Mouse (Mus musculus): ENCODE results near the gene Gm17617. TPM values are rescaled to one million over a fixed set of nuclear protein-coding genes. Genes with fewer than 3 reads are reported as not detected.
A peak's percentile ranks its signal among the peaks of the same experiment; 100 is the strongest.

The Gm17617 gene
- polyA plus RNA-seq (2015; fragmentation: Nextera tagmentation; extraction: Ambion mirVana) = not detected in 2 replicates

- DNase-seq (ENCODE audit: low spot score) (no peak), ATAC-seq (ENCODE audit: low FRiP score, low TSS enrichment) (no peak)
- no peak for TF ChIP-seq CTCF (IDR thresholded peaks at IDR 0.05; ENCODE audit: low read depth)
- no peaks in the 10 kb centered on the region for H3K4me1 ChIP-seq (replicated peaks; ENCODE audit: control insufficient read depth, insufficient read depth)
- H3K9me3 ChIP-seq (ENCODE audit: control insufficient read depth, low read length) = no peaks in the 10 kb centered on the region
- H3K9ac ChIP-seq (ENCODE audit: low read length) = no peak within 1 kb of the TSS
- no peak within 1 kb of the TSS for H3K4me2 ChIP-seq (replicated peaks; ENCODE audit: low read depth)
- WGBS = 96% methylated on average over 2 of the region's 2 CpGs
- no peak within 1 kb of the TSS for H3K4me3 ChIP-seq (ENCODE audit: low read depth, low read length)
- H3K27me3 ChIP-seq (ENCODE audit: control insufficient read depth, insufficient read depth, low read length) = no peaks in the 10 kb centered on the region
- H3K27ac ChIP-seq (replicated peaks) = no peak within 1 kb of the TSS
- peaks cover 13% of the 10 kb centered on the region; the same call in 1 of the 2 replicates for H3K36me3 ChIP-seq (ENCODE audit: control insufficient read depth, insufficient read depth, low read length)
These were observed at the start of gene Gm17617 for GRCm38 (mm10) chr13:55133448-55133847. Gm17617 (minus strand) TSS chr13:55133548.

- H3K9me3 ChIP-seq (ENCODE audit: control insufficient read depth, low read length) = no peaks in the 10 kb centered on the region
- no peaks in the 10 kb centered on the region for H3K27me3 ChIP-seq (ENCODE audit: control insufficient read depth, insufficient read depth, low read length)
- DNase-seq (ENCODE audit: low spot score) (peak; percentile 79), ATAC-seq (ENCODE audit: low FRiP score, low TSS enrichment) (peak; percentile 92)
- peak overlapping the region; percentile 60 for H3K4me2 ChIP-seq (replicated peaks; ENCODE audit: low read depth)
- TF ChIP-seq EP300 (optimal IDR thresholded peaks at IDR 0.05) (no peak), CTCF (IDR thresholded peaks at IDR 0.05; ENCODE audit: low read depth) (peak; percentile 77)
- H3K4me3 ChIP-seq (ENCODE audit: low read depth, low read length) = peak overlapping the region; percentile 40
- no peaks in the 10 kb centered on the region for H3K36me3 ChIP-seq (ENCODE audit: control insufficient read depth, insufficient read depth, low read length)
- peak overlapping the region; percentile 43 for H3K9ac ChIP-seq (ENCODE audit: low read length)
- WGBS = 2% methylated on average over 23 of the region's 23 CpGs
- H3K27ac ChIP-seq (replicated peaks) = peak overlapping the region; percentile 85
- H3K4me1 ChIP-seq (replicated peaks; ENCODE audit: control insufficient read depth, insufficient read depth) = no peaks in the 10 kb centered on the region
These were observed 49.0 kb upstream of the Gm17617 start for GRCm38 (mm10) chr13:55182173-55182894.

- DNase-seq (ENCODE audit: low spot score) (no peak), ATAC-seq (ENCODE audit: low FRiP score, low TSS enrichment) (no peak)
- no peaks in the 10 kb centered on the region for H3K27me3 ChIP-seq (ENCODE audit: control insufficient read depth, insufficient read depth, low read length)
- 75% methylated on average over 2 of the region's 2 CpGs for WGBS
- H3K36me3 ChIP-seq (ENCODE audit: control insufficient read depth, insufficient read depth, low read length) = no peaks in the 10 kb centered on the region
- H3K4me2 ChIP-seq (replicated peaks; ENCODE audit: low read depth) = peak overlapping the region; percentile 60
- peak overlapping the region; percentile 40 for H3K4me3 ChIP-seq (ENCODE audit: low read depth, low read length)
- peak overlapping the region; percentile 43; the same call in 1 of the 2 replicates for H3K9ac ChIP-seq (ENCODE audit: low read length)
- TF ChIP-seq EP300 (optimal IDR thresholded peaks at IDR 0.05) (no peak), CTCF (IDR thresholded peaks at IDR 0.05; ENCODE audit: low read depth) (no peak)
- H3K4me1 ChIP-seq (replicated peaks; ENCODE audit: control insufficient read depth, insufficient read depth) = no peaks in the 10 kb centered on the region
- H3K27ac ChIP-seq (replicated peaks) = peak overlapping the region; percentile 85
- H3K9me3 ChIP-seq (ENCODE audit: control insufficient read depth, low read length) = no peaks in the 10 kb centered on the region
These were observed 48.4 kb upstream of the Gm17617 start for GRCm38 (mm10) chr13:55181786-55182172.

GRCm38 (mm10) chr13:55179591-55179990 lies 46.2 kb upstream of the Gm17617 start:
- Histone ChIP-seq H3K27me3 (ENCODE audit: control insufficient read depth, insufficient read depth, low read length) (no peaks in the 10 kb centered on the region), H3K9me3 (ENCODE audit: control insufficient read depth, low read length) (no peaks in the 10 kb centered on the region), H3K27ac (replicated peaks) (no peak overlapping the region), H3K4me3 (ENCODE audit: low read depth, low read length) (no peak overlapping the region), H3K9ac (ENCODE audit: low read length) (no peak overlapping the region), H3K4me2 (replicated peaks; ENCODE audit: low read depth) (no peak overlapping the region), H3K4me1 (replicated peaks; ENCODE audit: control insufficient read depth, insufficient read depth) (no peaks in the 10 kb centered on the region), H3K36me3 (ENCODE audit: control insufficient read depth, insufficient read depth, low read length) (no peaks in the 10 kb centered on the region)
- no peak for DNase-seq (ENCODE audit: low spot score)
- TF ChIP-seq CTCF (IDR thresholded peaks at IDR 0.05; ENCODE audit: low read depth) = no peak
- no peak for TF ChIP-seq EP300 (optimal IDR thresholded peaks at IDR 0.05)
- ATAC-seq (ENCODE audit: low FRiP score, low TSS enrichment) = no peak
- 90% methylated on average over 3 of the region's 3 CpGs for WGBS

GRCm38 (mm10) chr13:55178556-55178955 lies 45.2 kb upstream of the Gm17617 start:
- WGBS = 31% methylated on average over 2 of the region's 2 CpGs
- ATAC-seq (ENCODE audit: low FRiP score, low TSS enrichment) (peak; percentile 19; the same call in 1 of the 2 replicates), DNase-seq (ENCODE audit: low spot score) (peak; percentile 81)
- Histone ChIP-seq H3K4me2 (replicated peaks; ENCODE audit: low read depth) (no peak overlapping the region), H3K36me3 (ENCODE audit: control insufficient read depth, insufficient read depth, low read length) (no peaks in the 10 kb centered on the region), H3K4me3 (ENCODE audit: low read depth, low read length) (no peak overlapping the region), H3K9ac (ENCODE audit: low read length) (no peak overlapping the region), H3K9me3 (ENCODE audit: control insufficient read depth, low read length) (no peaks in the 10 kb centered on the region), H3K4me1 (replicated peaks; ENCODE audit: control insufficient read depth, insufficient read depth) (no peaks in the 10 kb centered on the region), H3K27me3 (ENCODE audit: control insufficient read depth, insufficient read depth, low read length) (no peaks in the 10 kb centered on the region), H3K27ac (replicated peaks) (no peak overlapping the region)
- TF ChIP-seq EP300 (optimal IDR thresholded peaks at IDR 0.05) (no peak), CTCF (IDR thresholded peaks at IDR 0.05; ENCODE audit: low read depth) (peak; percentile 91)

GRCm38 (mm10) chr13:55177903-55178496 lies 44.7 kb upstream of the Gm17617 start:
- H3K9ac ChIP-seq (ENCODE audit: low read length) = no peak overlapping the region
- WGBS = 70% methylated on average over 4 of the region's 4 CpGs
- no peak for DNase-seq (ENCODE audit: low spot score)
- ATAC-seq (ENCODE audit: low FRiP score, low TSS enrichment) = no peak
- no peak overlapping the region for H3K27ac ChIP-seq (replicated peaks)
- no peaks in the 10 kb centered on the region for H3K9me3 ChIP-seq (ENCODE audit: control insufficient read depth, low read length)
- H3K27me3 ChIP-seq (ENCODE audit: control insufficient read depth, insufficient read depth, low read length) = no peaks in the 10 kb centered on the region
- no peak overlapping the region for H3K4me3 ChIP-seq (ENCODE audit: low read depth, low read length)
- H3K4me2 ChIP-seq (replicated peaks; ENCODE audit: low read depth) = no peak overlapping the region
- no peak for TF ChIP-seq EP300 (optimal IDR thresholded peaks at IDR 0.05)
- TF ChIP-seq CTCF (IDR thresholded peaks at IDR 0.05; ENCODE audit: low read depth) = peak; percentile 61
- H3K36me3 ChIP-seq (ENCODE audit: control insufficient read depth, insufficient read depth, low read length) = no peaks in the 10 kb centered on the region
- H3K4me1 ChIP-seq (replicated peaks; ENCODE audit: control insufficient read depth, insufficient read depth) = no peaks in the 10 kb centered on the region

Measured in stomach, postnatal 0 days (tissue).